Mouse (Mus musculus) effector memory CD4-positive, alpha-beta T cell, adult 5 months (primary cell): ENCODE results near the gene Nubpl. TPM values are rescaled to one million over a fixed set of nuclear protein-coding genes. Genes with fewer than 3 reads are reported as not detected.

ENCODE experiments used
- polyA plus RNA-seq: library from polyadenylated mRNA; unstranded; fragments of 100-300 nt; shearing (Covaris generic); gene quantifications from one replicate; pipeline ENCODE4 v1.2.1, GENCODE M21; 2017

Nubpl gene
- polyA plus RNA-seq: 6.5 TPM

GRCm38 (mm10) chr12:52097650-52098070 lies at the start of gene Nubpl:
TSS of gene Nubpl (plus strand) at chr12:52097737.

Other genes with a start within 250 kb of the Nubpl start
- 14.3 TPM for gene Heatr5a, start 126.4 kb upstream of the Nubpl start, polyA plus RNA-seq
- gene Dtd2, start 91.2 kb upstream of the Nubpl start, polyA plus RNA-seq: 3.6 TPM
- gene Gpr33, start 69.7 kb upstream of the Nubpl start, polyA plus RNA-seq: not detected